Mouse (Mus musculus) stomach, adult 2 months (tissue): ENCODE measurements around the gene Cap1. TPM values are rescaled to one million over a fixed set of nuclear protein-coding genes. Genes with fewer than 3 reads are reported as not detected.

Source experiments
- polyA plus RNA-seq: library from polyadenylated mRNA; depleted of rRNA; stranded (reverse); fragments of >200 nt; gene quantifications from 2 replicates; pipeline ENCODE4 v1.2.3, GENCODE M21; 2012; rRNA removed

The Cap1 gene
- polyA plus RNA-seq, result 33.3 and 42.0 TPM in 2 replicates

GRCm38 (mm10) chr4:122885768-122886578, at the start of gene Cap1:
Cap1 (minus strand) TSS chr4:122886056.

GRCm38 (mm10) chr4:122835530-122836402, 50.1 kb downstream of the Cap1 start, which contains the start of gene Ppt1:
Ppt1 (plus strand) TSS chr4:122836242.

Other genes with a start within 250 kb of the Cap1 start
- gene 9530002B09Rik, start 196.8 kb downstream of the Cap1 start, polyA plus RNA-seq, result not detected in 2 replicates
- gene Ppt1, start 49.8 kb downstream of the Cap1 start, polyA plus RNA-seq, result 3.3 and 5.5 TPM in 2 replicates
- 7.0 and 7.8 TPM in 2 replicates for gene Mfsd2a, start 75.1 kb upstream of the Cap1 start, polyA plus RNA-seq
- 1.9 and 2.0 TPM in 2 replicates for gene Mycl, start 109.6 kb upstream of the Cap1 start, polyA plus RNA-seq
- 1.1 and 1.5 TPM in 2 replicates for gene Trit1, start 130.5 kb upstream of the Cap1 start, polyA plus RNA-seq
- gene Bmp8b, start 219.1 kb upstream of the Cap1 start, polyA plus RNA-seq, result 0.06 and 0.12 TPM in 2 replicates
- gene Oxct2b, start 230.2 kb upstream of the Cap1 start, polyA plus RNA-seq, result not detected in 2 replicates